Mouse (Mus musculus) CH12.LX (cell line): ENCODE measurements around the gene Ttll7. TPM values are rescaled to one million over a fixed set of nuclear protein-coding genes. Genes with fewer than 3 reads are reported as not detected.

Experiments used
- DNase-seq: peaks from one replicate; pipeline ENCODE4 v3.0.0-alpha.2; 2013; ENCODE audit errors: extremely low read depth
- H3K27ac ChIP-seq: 2 replicates; pipeline ENCODE4 v1.5.1; 2012; ENCODE audit warnings: low read depth, mild to moderate bottlenecking, control low read depth, moderate library complexity; ENCODE audit not compliant: insufficient read depth
- H3K27me3 ChIP-seq: replicated peaks from 2 replicates; pipeline ENCODE3; 2012; ENCODE audit warnings: inconsistent platforms
- H3K36me3 ChIP-seq, 2 experiments: replicated peaks in 1 of 2; 2 replicates each; pipeline versions ENCODE3 to v1.6.1; 2012; ENCODE audit warnings: inconsistent platforms in 1 of 2, low read length in 1 of 2, mild to moderate bottlenecking in 1 of 2, mixed read lengths in 1 of 2, moderate library complexity in 1 of 2; ENCODE audit not compliant: control insufficient read depth in 1 of 2, insufficient read depth in 1 of 2
- H3K4me1 ChIP-seq, 2 experiments: 2 replicates each; pipeline ENCODE4 v1.6.1; 2012; ENCODE audit warnings: inconsistent platforms in 1 of 2, moderate library complexity in 1 of 2; ENCODE audit not compliant: insufficient read depth in 2 of 2, control insufficient read depth in 1 of 2
- H3K4me2 ChIP-seq: 2 replicates; pipeline ENCODE4 v1.6.1; 2012; ENCODE audit warnings: low read depth, mild to moderate bottlenecking, control low read depth; ENCODE audit not compliant: poor library complexity, insufficient read depth, severe bottlenecking
- H3K4me3 ChIP-seq, 3 experiments: fragments of 150-350 bp in 1 of 3; sonication (generic) in 1 of 3; replicated peaks in 1 of 3; 2 replicates each; pipeline versions ENCODE3 to v1.5.1; 2011 to 2012; ENCODE audit warnings: low read depth in 2 of 3, low read length in 2 of 3, mild to moderate bottlenecking in 2 of 3, moderate library complexity in 2 of 3, control low read depth in 1 of 3, improper control_type of control experiment in 1 of 3, inconsistent platforms in 1 of 3, mixed read lengths in 1 of 3; ENCODE audit not compliant: poor library complexity in 1 of 3
- H3K79me2 ChIP-seq: replicated peaks from 2 replicates; pipeline ENCODE4 v1.6.1; 2012; ENCODE audit warnings: mild to moderate bottlenecking, moderate library complexity; ENCODE audit not compliant: control insufficient read depth, poor library complexity, insufficient read depth, severe bottlenecking; ENCODE audit errors: extremely low read depth
- H3K9ac ChIP-seq: 2 replicates; pipeline ENCODE4 v1.6.1; 2012; ENCODE audit warnings: low read depth, mild to moderate bottlenecking, control low read depth, moderate library complexity; ENCODE audit not compliant: insufficient read depth
- H3K9me3 ChIP-seq: replicated peaks from 2 replicates; pipeline ENCODE3; 2012; ENCODE audit warnings: low read length, inconsistent platforms, mixed read lengths
- BHLHE40 ChIP-seq: IDR thresholded peaks from 2 replicates; pipeline ENCODE4 v1.6.1; 2011; ENCODE audit warnings: mild to moderate bottlenecking, low read depth, low read length, improper control_type of control experiment
- CHD1 ChIP-seq: IDR thresholded peaks from 2 replicates; pipeline ENCODE4 v1.6.1; 2012; ENCODE audit warnings: low read depth, low read length, improper control_type of control experiment, inconsistent platforms
- CHD2 ChIP-seq: IDR thresholded peaks from 2 replicates; pipeline ENCODE4 v1.6.1; 2011; ENCODE audit warnings: low read length, improper control_type of control experiment
- CTCF ChIP-seq, 2 experiments: IDR thresholded peaks in 1 of 2; conservative IDR thresholded peaks in 1 of 2; 2 replicates each; pipeline ENCODE4 v1.5.1; 2011 to 2012; ENCODE audit warnings: low read depth in 2 of 2, low read length in 2 of 2, improper control_type of control experiment in 1 of 2, inconsistent platforms in 1 of 2, mild to moderate bottlenecking in 1 of 2, moderate library complexity in 1 of 2
- E2F4 ChIP-seq: IDR thresholded peaks from 2 replicates; pipeline ENCODE4 v1.6.1; 2011; ENCODE audit warnings: low read depth, low read length, improper control_type of control experiment; ENCODE audit not compliant: insufficient replicate concordance
- ELF1 ChIP-seq: IDR thresholded peaks from 2 replicates; pipeline ENCODE4 v1.6.1; 2014; ENCODE audit warnings: low read depth, mild to moderate bottlenecking, inconsistent platforms, low read length, improper control_type of control experiment
- EP300 ChIP-seq: IDR thresholded peaks from 2 replicates; pipeline ENCODE4 v1.6.1; 2011; ENCODE audit warnings: low read length, improper control_type of control experiment
- ETS1 ChIP-seq: conservative IDR thresholded peaks from 2 replicates; pipeline ENCODE4 v1.6.1; 2012; ENCODE audit warnings: low read depth, mild to moderate bottlenecking, inconsistent platforms, low read length, improper control_type of control experiment, moderate library complexity
- GABPA ChIP-seq: IDR thresholded peaks from 2 replicates; pipeline ENCODE4 v1.6.1; 2012; ENCODE audit warnings: low read depth, low read length, improper control_type of control experiment, inconsistent platforms; ENCODE audit not compliant: insufficient replicate concordance
- HCFC1 ChIP-seq: IDR thresholded peaks from 2 replicates; pipeline ENCODE4 v1.6.1; 2012; ENCODE audit warnings: low read depth, mild to moderate bottlenecking, inconsistent platforms, low read length, improper control_type of control experiment
- IRF4 ChIP-seq: IDR thresholded peaks from 2 replicates; pipeline ENCODE4 v1.6.1; 2014; ENCODE audit warnings: low read depth, mild to moderate bottlenecking, inconsistent platforms, low read length, improper control_type of control experiment
- JUN ChIP-seq: IDR thresholded peaks from 2 replicates; pipeline ENCODE4 v1.6.1; 2011; ENCODE audit warnings: low read depth, mild to moderate bottlenecking, low read length, improper control_type of control experiment, moderate library complexity; ENCODE audit not compliant: insufficient read depth
- JUND ChIP-seq: conservative IDR thresholded peaks from 2 replicates; pipeline ENCODE4 v1.6.1; 2011; ENCODE audit warnings: low read depth, low read length, improper control_type of control experiment
- KAT2A ChIP-seq: IDR thresholded peaks from 2 replicates; pipeline ENCODE4 v1.6.1; 2012; ENCODE audit warnings: low read length, improper control_type of control experiment, inconsistent platforms; ENCODE audit not compliant: insufficient replicate concordance
- MAFK ChIP-seq: IDR thresholded peaks from 2 replicates; pipeline ENCODE4 v1.6.1; 2011; ENCODE audit warnings: low read length, improper control_type of control experiment; ENCODE audit not compliant: insufficient replicate concordance
- MAX ChIP-seq: IDR thresholded peaks from 2 replicates; pipeline ENCODE4 v1.6.1; 2011; ENCODE audit warnings: low read length, improper control_type of control experiment
- MAZ ChIP-seq: IDR thresholded peaks from 2 replicates; pipeline ENCODE4 v1.6.1; 2012; ENCODE audit warnings: low read depth, mild to moderate bottlenecking, inconsistent platforms, low read length, improper control_type of control experiment, moderate library complexity
- MEF2A ChIP-seq: IDR thresholded peaks from 2 replicates; pipeline ENCODE4 v1.6.1; 2014; ENCODE audit warnings: low read depth, mild to moderate bottlenecking, inconsistent platforms, low read length, improper control_type of control experiment, borderline replicate concordance
- MXI1 ChIP-seq: IDR thresholded peaks from 2 replicates; pipeline ENCODE4 v1.6.1; 2011; ENCODE audit warnings: mild to moderate bottlenecking, low read depth, low read length, improper control_type of control experiment
- MYC ChIP-seq: IDR thresholded peaks from 2 replicates; pipeline ENCODE4 v1.6.1; 2011; ENCODE audit warnings: low read depth, mild to moderate bottlenecking, improper control_type of control experiment, low read length
- NELFE ChIP-seq: IDR thresholded peaks from 2 replicates; pipeline ENCODE4 v1.6.1; 2011; ENCODE audit warnings: low read depth, low read length, improper control_type of control experiment
- NRF1 ChIP-seq: IDR thresholded peaks from 2 replicates; pipeline ENCODE4 v1.6.1; 2014; ENCODE audit warnings: low read depth, mild to moderate bottlenecking, inconsistent platforms, low read length, improper control_type of control experiment, moderate library complexity
- PAX5 ChIP-seq: IDR thresholded peaks from 2 replicates; pipeline ENCODE4 v1.6.1; 2012; ENCODE audit warnings: low read length, inconsistent platforms, mixed read lengths
- POLR2A ChIP-seq: IDR thresholded peaks from 2 replicates; pipeline ENCODE4 v1.6.1; 2011; ENCODE audit warnings: low read depth, mild to moderate bottlenecking, improper control_type of control experiment, low read length
- POLR2AphosphoS2 ChIP-seq: IDR thresholded peaks from 2 replicates; pipeline ENCODE4 v1.6.1; 2011; ENCODE audit warnings: low read depth, low read length, improper control_type of control experiment
- RAD21 ChIP-seq: IDR thresholded peaks from 2 replicates; pipeline ENCODE4 v1.6.1; 2011; ENCODE audit warnings: low read depth, mild to moderate bottlenecking, low read length, improper control_type of control experiment, moderate library complexity
- RCOR1 ChIP-seq: conservative IDR thresholded peaks from 2 replicates; pipeline ENCODE4 v1.6.1; 2012; ENCODE audit warnings: low read depth, mild to moderate bottlenecking, inconsistent platforms, low read length, improper control_type of control experiment
- SIN3A ChIP-seq: IDR thresholded peaks from 2 replicates; pipeline ENCODE4 v1.6.1; 2012; ENCODE audit warnings: low read length, improper control_type of control experiment, inconsistent platforms
- SMC3 ChIP-seq: IDR thresholded peaks from 2 replicates; pipeline ENCODE4 v1.6.1; 2011; ENCODE audit warnings: low read depth, low read length, improper control_type of control experiment
- TBP ChIP-seq: conservative IDR thresholded peaks from 2 replicates; pipeline ENCODE4 v1.6.1; 2011; ENCODE audit warnings: low read depth, low read length, improper control_type of control experiment
- TCF12 ChIP-seq: IDR thresholded peaks from 2 replicates; pipeline ENCODE4 v1.6.1; 2014; ENCODE audit warnings: low read depth, mild to moderate bottlenecking, inconsistent platforms, low read length, improper control_type of control experiment
- UBTF ChIP-seq: IDR thresholded peaks from 2 replicates; pipeline ENCODE4 v1.6.1; 2012; ENCODE audit warnings: low read depth, mild to moderate bottlenecking, inconsistent platforms, low read length, improper control_type of control experiment, moderate library complexity
- USF1 ChIP-seq: IDR thresholded peaks from 2 replicates; pipeline ENCODE4 v1.6.1; 2014; ENCODE audit warnings: low read depth, mild to moderate bottlenecking, inconsistent platforms, low read length, improper control_type of control experiment
- USF2 ChIP-seq: conservative IDR thresholded peaks from 2 replicates; pipeline ENCODE4 v1.6.1; 2011; ENCODE audit warnings: low read depth, low read length, improper control_type of control experiment
- ZC3H11A ChIP-seq: IDR thresholded peaks from 2 replicates; pipeline ENCODE4 v1.6.1; 2012; ENCODE audit warnings: low read depth, mild to moderate bottlenecking, inconsistent platforms, low read length, improper control_type of control experiment
- ZKSCAN1 ChIP-seq: IDR thresholded peaks from 2 replicates; pipeline ENCODE4 v1.6.1; 2012; ENCODE audit warnings: low read depth, inconsistent platforms, low read length, improper control_type of control experiment, borderline replicate concordance
- ZMIZ1 ChIP-seq: IDR thresholded peaks from 2 replicates; pipeline ENCODE4 v1.6.1; 2012; ENCODE audit warnings: low read depth, mild to moderate bottlenecking, inconsistent platforms, low read length, improper control_type of control experiment
- ZNF384 ChIP-seq: IDR thresholded peaks from 2 replicates; pipeline ENCODE4 v1.6.1; 2012; ENCODE audit warnings: low read depth, low read length, improper control_type of control experiment, inconsistent platforms
- dilution Hi-C: fragments of 300-500 bp; cut with MboI; formaldehyde crosslinking; loops from 2 replicates; pipeline ENCODE4 v1.14.3; 2020; ENCODE audit warnings: low sequenced_read_pairs; ENCODE audit not compliant: extremely low pct_unique_long_range_greater_than_20kb, extremely low pct_ligation_motif_present
- in situ Hi-C: fragments of 300-500 bp; cut with MboI; formaldehyde crosslinking; loops from 3 replicates; pipeline ENCODE4 v1.14.3; 2019; ENCODE audit warnings: low sequenced_read_pairs, low pct_ligation_motif_present, low pct_unique_long_range_greater_than_20kb, mixed read lengths
- polyA plus RNA-seq: library from polyadenylated mRNA; unstranded; fragments of >175 nt; gene quantifications from 2 replicates; pipeline ENCODE4 v1.2.1, GENCODE M21; 2012; ENCODE audit warnings: low read depth; ENCODE audit not compliant: insufficient read length
- total RNA-seq, 2 experiments: library from RNA; depleted of rRNA; stranded (reverse); fragments of 300-350 nt in 1 of 2; fragments of >200 nt in 1 of 2; gene quantifications; 2 replicates each; pipeline ENCODE4 v1.2.3; 2012 to 2014

Gene Ttll7
- total and polyA plus RNA-seq, 3 experiments, result 1.7 to 3.9 (median 2.0) TPM

GRCm38 (mm10) chr3:146854473-146855087 is 2.4 kb downstream of the Ttll7 start:
- H3K4me1 ChIP-seq, result peaks cover 13 to 28% of the 10 kb centered on the region in 2 experiments
- dilution Hi-C loops (no loop called here), in situ Hi-C loops (loop anchor here (5.0 kb wide), 1 partner anchor 37 kb away; no protein-coding TSS in a partner anchor)
- no peaks in the 10 kb centered on the region for H3K9me3 ChIP-seq
- H3K4me2 ChIP-seq, result peak overlapping the region; percentile 53
- H3K9ac ChIP-seq, result no peak overlapping the region; the same call in 1 of the 2 replicates
- TF ChIP-seq TBP (no peak), CHD2 (0 out of 2 replicates have a peak, but pooled peaks have one; percentile 13), MAFK (peak; percentile 31; the same call in 1 of the 2 replicates), ZNF384 (no peak), ELF1 (peak; percentile 59; the same call in 1 of the 2 replicates), E2F4 (no peak), NRF1 (no peak), POLR2AphosphoS2 (no peak), ZMIZ1 (no peak), RAD21 (no peak), ZC3H11A (no peak), MAZ (no peak), PAX5 (no peak), IRF4 (peak; percentile 80), MEF2A (peak; percentile 45; the same call in 1 of the 2 replicates), BHLHE40 (peak; percentile 36), NELFE (no peak), HCFC1 (no peak), MXI1 (peak; percentile 57; the same call in 1 of the 2 replicates), CTCF (conservative IDR thresholded peaks at IDR 0.05 in 1 of 2, IDR thresholded peaks at IDR 0.05 in 1 of 2; ENCODE audit: low read depth in 2 of 2, low read length in 2 of 2) (no peak), ZKSCAN1 (no peak), MAX (peak; percentile 70; the same call in 1 of the 2 replicates), CHD1 (no peak; the same call in 1 of the 2 replicates), GABPA (no peak), USF1 (0 out of 2 replicates have a peak, but pooled peaks have one; percentile 2), EP300 (peak; percentile 53; the same call in 1 of the 2 replicates), ETS1 (peak; percentile 55), TCF12 (peak; percentile 49; the same call in 1 of the 2 replicates), POLR2A (no peak), RCOR1 (peak; percentile 53; the same call in 1 of the 2 replicates), USF2 (no peak), JUN (peak; percentile 36; the same call in 1 of the 2 replicates), MYC (peak; percentile 46), UBTF (no peak), JUND (peak; percentile 49; the same call in 1 of the 2 replicates), SIN3A (peak; percentile 81), KAT2A (no peak), SMC3 (no peak)
- no peak overlapping the region for H3K4me3 ChIP-seq
- no peaks in the 10 kb centered on the region for H3K27me3 ChIP-seq
- no peaks in the 10 kb centered on the region for H3K79me2 ChIP-seq
- H3K27ac ChIP-seq, result 0 out of 2 replicates have a peak overlapping the region, but pooled peaks have one; percentile 2
- DNase-seq, result peak; percentile 56
- H3K36me3 ChIP-seq, result no peaks in the 10 kb centered on the region
